Mouse (Mus musculus) MEL (cell line): ENCODE results near the gene Sclt1.

Experiments used
- CTCF ChIP-seq, 3 experiments: IDR thresholded peaks in 2 of 3; conservative IDR thresholded peaks in 1 of 3; 2 replicates each; pipeline ENCODE4 v1.5.1; 2011 to 2012; ENCODE audit warnings: low read length in 3 of 3, low read depth in 2 of 3, mild to moderate bottlenecking in 2 of 3, improper control_type of control experiment in 1 of 3, inconsistent platforms in 1 of 3, mixed read lengths in 1 of 3, moderate library complexity in 1 of 3; ENCODE audit not compliant: control insufficient read depth in 1 of 3, insufficient read depth in 1 of 3, poor library complexity in 1 of 3, severe bottlenecking in 1 of 3
- ELF1 ChIP-seq: IDR thresholded peaks from 2 replicates; pipeline ENCODE4 v1.6.1; 2014; ENCODE audit warnings: low read depth, mild to moderate bottlenecking, inconsistent platforms, low read length, improper control_type of control experiment, moderate library complexity
- HCFC1 ChIP-seq: IDR thresholded peaks from 2 replicates; pipeline ENCODE4 v1.6.1; 2012; ENCODE audit warnings: low read depth, mild to moderate bottlenecking, inconsistent platforms, low read length, improper control_type of control experiment, moderate library complexity
- MAX ChIP-seq: IDR thresholded peaks from 2 replicates; pipeline ENCODE4 v1.6.1; 2011; ENCODE audit warnings: low read length, improper control_type of control experiment

GRCm38 (mm10) chr3:41762091-41762490 is 19.8 kb upstream of the Sclt1 start:
- TF ChIP-seq HCFC1 (no peak), CTCF (IDR thresholded peaks at IDR 0.05 in 2 of 3, conservative IDR thresholded peaks at IDR 0.05 in 1 of 3; ENCODE audit: control insufficient read depth in 1 of 3, insufficient read depth in 1 of 3, low read depth in 2 of 3, low read length in 3 of 3, poor library complexity in 1 of 3, severe bottlenecking in 1 of 3) (no peak), ELF1 (no peak), MAX (no peak)
